In the genomic region with DNA sequence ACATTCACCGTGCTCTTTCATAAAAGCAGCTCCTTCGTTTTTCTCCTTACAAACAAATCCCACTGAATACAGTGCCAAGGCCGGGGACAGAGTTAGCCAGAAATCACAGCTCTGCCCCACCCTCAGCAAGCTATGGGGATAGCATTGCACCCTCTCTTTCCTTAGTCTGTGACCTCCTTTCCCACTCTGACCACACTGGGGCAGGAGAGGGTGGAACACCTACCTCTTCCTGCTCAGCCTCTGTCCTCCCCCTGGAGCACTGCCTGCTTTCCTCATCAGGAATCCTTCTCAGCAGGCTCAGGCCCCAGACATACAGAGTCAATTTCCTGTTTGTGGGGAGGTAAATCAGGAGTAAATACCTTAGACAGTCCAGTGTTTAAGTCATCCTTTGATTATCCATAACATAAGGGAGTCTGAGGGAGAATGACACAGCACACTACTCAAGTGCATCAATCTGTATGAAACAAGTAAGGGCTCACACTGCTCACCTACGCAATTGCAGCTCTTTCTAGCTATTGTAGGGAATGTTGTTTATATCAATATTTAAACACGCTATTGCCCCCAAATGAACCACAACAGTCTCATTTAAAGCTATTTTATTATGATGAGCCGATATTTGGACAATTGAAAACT, we compare ENCODE assay signal across 14 mouse cellular contexts. TPM values are rescaled to one million over a fixed set of nuclear protein-coding genes. Genes with fewer than 3 reads are reported as not detected.
DNase-seq lines count a peak whose midpoint lies in the region; ATAC-seq and TF ChIP-seq lines count a peak whose summit lies in the region.
"Had no signal": no experiment of that assay in that cellular context is flagged by ENCODE, and none has a peak within 500 bp of the region (broad histone marks: within the 10 kb centered on the region; RNA-seq: fewer than 3 reads in every experiment).

No protein-coding gene starts in this region.

- TF ChIP-seq CTCF in left cerebral cortex, adult 2 months (IDR thresholded peaks at IDR 0.05): no peak; the same call in 1 of the 2 replicates

- WGBS in embryonic facial prominence, embryonic 14.5 days: 81% methylated on average over 6 of the region's 6 CpGs
- WGBS in embryonic facial prominence, embryonic 10.5 days: 87% methylated on average over 6 of the region's 6 CpGs
- WGBS in hindbrain, embryonic 10.5 days: 88% methylated on average over 6 of the region's 6 CpGs
- 85% methylated on average over 6 of the region's 6 CpGs for WGBS in hindbrain, embryonic 12.5 days
- 85% methylated on average over 6 of the region's 6 CpGs for WGBS in neural tube, embryonic 12.5 days

- H3K27me3 ChIP-seq in embryonic facial prominence, embryonic 14.5 days (replicated peaks; ENCODE audit: control insufficient read depth, insufficient read depth, low read length): no peaks in the 10 kb centered on the region
- H3K27me3 ChIP-seq in embryonic facial prominence, embryonic 10.5 days (replicated peaks; ENCODE audit: low read depth, poor library complexity, severe bottlenecking): no peaks in the 10 kb centered on the region
- H3K27me3 ChIP-seq in hindbrain, embryonic 10.5 days (ENCODE audit: insufficient read depth, poor library complexity, severe bottlenecking): no peaks in the 10 kb centered on the region
- H3K27me3 ChIP-seq in hindbrain, embryonic 12.5 days: no peaks in the 10 kb centered on the region
- H3K27me3 ChIP-seq in neural tube, embryonic 12.5 days (replicated peaks): no peaks in the 10 kb centered on the region

- ATAC-seq in embryonic facial prominence, embryonic 14.5 days (ENCODE audit: low read depth): peak; percentile 33; the same call in 1 of the 2 replicates
- ATAC-seq in hindbrain, embryonic 12.5 days (ENCODE audit: low FRiP score): no peak
- peak; percentile 44; the same call in 1 of the 2 replicates for ATAC-seq in neural tube, embryonic 12.5 days (ENCODE audit: low FRiP score, low read depth)

- H3K4me2 ChIP-seq in embryonic facial prominence, embryonic 14.5 days (ENCODE audit: low read depth, low read length): no peak overlapping the region
- H3K4me2 ChIP-seq in hindbrain, embryonic 12.5 days (replicated peaks): no peak overlapping the region
- H3K4me2 ChIP-seq in neural tube, embryonic 12.5 days (replicated peaks): no peak overlapping the region

- no peaks in the 10 kb centered on the region; the same call in 1 of the 2 replicates for H3K4me1 ChIP-seq in embryonic facial prominence, embryonic 14.5 days (ENCODE audit: control insufficient read depth, insufficient read depth, low read length)
- no peaks in the 10 kb centered on the region for H3K4me1 ChIP-seq in embryonic facial prominence, embryonic 10.5 days
- peaks cover 8% of the 10 kb centered on the region; the same call in 1 of the 2 replicates for H3K4me1 ChIP-seq in hindbrain, embryonic 10.5 days (replicated peaks)
- 0 out of 2 replicates have a peak, but pooled peaks cover 7% of the 10 kb centered on the region for H3K4me1 ChIP-seq in hindbrain, embryonic 12.5 days
- H3K4me1 ChIP-seq in neural tube, embryonic 12.5 days: no peaks in the 10 kb centered on the region

- intact Hi-C loops in left cerebral cortex, adult 2 months (cut with DNase I): no loop called here

- H3K4me3 ChIP-seq in embryonic facial prominence, embryonic 14.5 days (ENCODE audit: low read depth, low read length): no peak overlapping the region
- no peak overlapping the region for H3K4me3 ChIP-seq in embryonic facial prominence, embryonic 10.5 days
- H3K4me3 ChIP-seq in hindbrain, embryonic 10.5 days: no peak overlapping the region
- no peak overlapping the region for H3K4me3 ChIP-seq in hindbrain, embryonic 12.5 days
- H3K4me3 ChIP-seq in neural tube, embryonic 12.5 days: no peak overlapping the region
- H3K4me3 ChIP-seq in left cerebral cortex, adult 2 months: no peak overlapping the region

- peak; percentile 44 for DNase-seq in embryonic facial prominence, embryonic 14.5 days (ENCODE audit: low spot score)
- no peak for DNase-seq in embryonic facial prominence, embryonic 10.5 days (ENCODE audit: low spot score)
- DNase-seq in hindbrain, embryonic 10.5 days (ENCODE audit: low spot score): no peak
- no peak for DNase-seq in neural tube, embryonic 10.5 days (ENCODE audit: extremely low spot score, low spot score)
- no peak for DNase-seq in left cerebral cortex, adult 2 months (ENCODE audit: extremely low spot score in 1 of 2, low spot score in 2 of 2)
- no peak for DNase-seq in urinary bladder, postnatal 14 days (ENCODE audit: low spot score)
- DNase-seq: adrenal gland, postnatal 36 days; cerebellum, adult 11 months; lung, adult 2 months; right cerebral cortex, postnatal 14 days; thymus, postnatal 14 days had no signal

- H3K36me3 ChIP-seq in embryonic facial prominence, embryonic 14.5 days (ENCODE audit: control insufficient read depth, insufficient read depth, low read length): no peaks in the 10 kb centered on the region
- no peaks in the 10 kb centered on the region for H3K36me3 ChIP-seq in embryonic facial prominence, embryonic 10.5 days (replicated peaks)
- H3K36me3 ChIP-seq in hindbrain, embryonic 10.5 days: no peaks in the 10 kb centered on the region
- H3K36me3 ChIP-seq in hindbrain, embryonic 12.5 days: no peaks in the 10 kb centered on the region
- H3K36me3 ChIP-seq in neural tube, embryonic 12.5 days: no peaks in the 10 kb centered on the region
- H3K36me3 ChIP-seq: G1E had no signal

- H3K9ac ChIP-seq in embryonic facial prominence, embryonic 14.5 days (ENCODE audit: low read depth, low read length): no peak overlapping the region
- H3K9ac ChIP-seq in hindbrain, embryonic 12.5 days: no peak overlapping the region
- H3K9ac ChIP-seq in neural tube, embryonic 12.5 days: no peak overlapping the region

- no peaks in the 10 kb centered on the region for H3K9me3 ChIP-seq in embryonic facial prominence, embryonic 14.5 days (ENCODE audit: control insufficient read depth, low read length)
- H3K9me3 ChIP-seq in embryonic facial prominence, embryonic 10.5 days: no peaks in the 10 kb centered on the region
- H3K9me3 ChIP-seq in hindbrain, embryonic 10.5 days: no peaks in the 10 kb centered on the region
- no peaks in the 10 kb centered on the region for H3K9me3 ChIP-seq in hindbrain, embryonic 12.5 days (replicated peaks)
- H3K9me3 ChIP-seq in neural tube, embryonic 12.5 days: no peaks in the 10 kb centered on the region

- H3K27ac ChIP-seq in embryonic facial prominence, embryonic 14.5 days (replicated peaks; ENCODE audit: low read depth, low read length): no peak overlapping the region
- H3K27ac ChIP-seq in embryonic facial prominence, embryonic 10.5 days (replicated peaks): no peak overlapping the region
- peak overlapping the region; percentile 40; the same call in 1 of the 2 replicates for H3K27ac ChIP-seq in hindbrain, embryonic 10.5 days
- no peak overlapping the region; the same call in 1 of the 2 replicates for H3K27ac ChIP-seq in hindbrain, embryonic 12.5 days
- no peak overlapping the region for H3K27ac ChIP-seq in neural tube, embryonic 12.5 days
- H3K27ac ChIP-seq in left cerebral cortex, adult 2 months: no peak overlapping the region

RNA-seq across cellular contexts. Expression of a gene that starts 41.7 kb away (rescaled TPM):
- polyA plus RNA-seq in embryonic facial prominence, embryonic 14.5 days (2014; fragmentation: Nextera tagmentation; extraction: Ambion mirVana): 86.0 and 100 TPM in 2 replicates
- polyA plus RNA-seq in embryonic facial prominence, embryonic 10.5 days (2016; fragmentation: Nextera tagmentation; extraction: Ambion mirVana): 17.3 and 26.7 TPM in 2 replicates
- polyA plus RNA-seq in hindbrain, embryonic 10.5 days (2016; fragmentation: Nextera tagmentation; extraction: Ambion mirVana): 8.3 and 17.3 TPM in 2 replicates
- polyA plus RNA-seq in hindbrain, embryonic 12.5 days (2016; fragmentation: Nextera tagmentation; extraction: Ambion mirVana): 58.4 and 63.1 TPM in 2 replicates
- polyA plus RNA-seq in neural tube, embryonic 12.5 days (2016; fragmentation: Nextera tagmentation; extraction: Ambion mirVana): 51.0 and 51.3 TPM in 2 replicates
- 10 to 100 TPM; 83.8 to 90.1 TPM for total RNA-seq in left cerebral cortex, adult 2 months (2021)
- polyA plus RNA-seq: G1E had no signal
